Mouse (Mus musculus) gastrocnemius, adult 18-20 months (tissue): ENCODE results near the gene Tuba3b. TPM values are rescaled to one million over a fixed set of nuclear protein-coding genes. Genes with fewer than 3 reads are reported as not detected.

Source experiments
- DNase-seq: peaks from one replicate; pipeline ENCODE4 v3.0.0; 2021; ENCODE audit warnings: low spot score
- long read RNA-seq, 2 experiments: library from polyadenylated mRNA; stranded (forward); transcript quantifications; one replicate each; pipeline ENCODE4 v2.0.0; 2021
- total RNA-seq, 2 experiments: library from RNA; stranded (reverse); gene quantifications; 2 replicates each; pipeline ENCODE4 v1.2.3; 2021

Tuba3b gene
- not detected for total RNA-seq
- long read RNA-seq, experiment 1 = 0 reads
- long read RNA-seq, experiment 2 = 0 reads

GRCm38 (mm10) chr6:145615666-145616210 is at the start of gene Tuba3b:
Tuba3b (plus strand) TSS chr6:145615757.
- DNase-seq = no peak

DNA sequence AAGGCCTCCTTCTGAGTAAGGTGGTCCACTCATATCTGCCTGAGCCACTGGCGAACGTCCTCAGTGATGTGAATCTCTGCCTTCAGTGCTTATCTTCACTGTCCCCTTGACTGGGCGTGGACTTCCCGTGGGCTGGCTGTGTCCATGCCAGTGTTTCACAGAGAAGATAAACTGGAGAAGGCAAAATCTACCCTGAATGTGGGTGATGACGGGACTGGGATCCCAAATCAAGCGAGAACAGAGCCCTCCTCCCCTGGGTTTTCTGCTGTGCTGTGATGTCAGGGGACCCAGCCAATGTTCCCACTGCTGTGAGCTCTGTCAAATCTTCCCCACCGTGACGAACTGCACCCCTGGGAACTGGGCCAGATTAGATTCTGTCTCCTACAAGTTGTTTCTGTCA is 48.3 kb upstream of the Tuba3b start:
- no peak for DNase-seq

DNA sequence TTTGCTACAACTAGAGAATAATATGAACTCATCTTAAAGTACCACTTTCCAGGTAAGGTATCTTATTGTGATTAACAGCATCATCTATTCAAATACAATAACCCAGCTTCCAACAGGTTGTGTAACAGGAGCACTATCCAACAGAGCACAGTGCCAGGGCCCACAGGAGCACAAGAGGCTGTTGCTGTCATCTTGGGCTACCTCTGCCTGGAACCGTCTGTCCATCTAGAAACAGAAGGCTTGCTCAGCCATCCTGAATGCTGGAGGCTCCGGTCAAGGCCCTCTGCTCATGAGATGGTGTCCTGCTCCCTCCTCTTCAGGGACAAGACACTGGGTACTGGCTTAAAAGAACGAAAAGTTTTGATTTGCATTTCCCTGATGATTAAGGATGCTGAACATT is 47.7 kb upstream of the Tuba3b start:
- DNase-seq = no peak

DNA sequence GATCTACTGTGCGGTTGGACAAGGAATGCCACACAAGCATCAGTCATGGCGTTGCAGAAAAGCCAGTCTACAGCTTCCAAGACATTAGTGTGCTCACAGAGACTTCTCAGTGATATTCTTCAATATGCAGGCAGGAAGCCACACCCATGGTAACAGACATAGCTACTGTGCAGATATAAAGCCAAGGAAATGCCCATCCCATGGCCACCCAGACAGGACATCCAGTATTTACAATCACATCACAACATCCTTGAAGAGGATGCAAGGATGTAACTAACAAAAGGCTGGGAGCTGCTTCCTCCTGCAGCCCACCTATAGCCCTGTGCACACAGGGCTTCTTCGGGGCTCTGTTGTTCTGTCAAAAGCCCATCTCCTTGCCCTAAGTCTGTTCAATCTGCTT is 46.9 kb upstream of the Tuba3b start:
- no peak for DNase-seq

- no peak for DNase-seq
Measured at GRCm38 (mm10) chr6:145573250-145574013, 42.1 kb upstream of the Tuba3b start.

GRCm38 (mm10) chr6:145576762-145577161 is 38.8 kb upstream of the Tuba3b start:
- DNase-seq = no peak

GRCm38 (mm10) chr6:145578457-145579185 is 36.9 kb upstream of the Tuba3b start:
- no peak for DNase-seq

DNA sequence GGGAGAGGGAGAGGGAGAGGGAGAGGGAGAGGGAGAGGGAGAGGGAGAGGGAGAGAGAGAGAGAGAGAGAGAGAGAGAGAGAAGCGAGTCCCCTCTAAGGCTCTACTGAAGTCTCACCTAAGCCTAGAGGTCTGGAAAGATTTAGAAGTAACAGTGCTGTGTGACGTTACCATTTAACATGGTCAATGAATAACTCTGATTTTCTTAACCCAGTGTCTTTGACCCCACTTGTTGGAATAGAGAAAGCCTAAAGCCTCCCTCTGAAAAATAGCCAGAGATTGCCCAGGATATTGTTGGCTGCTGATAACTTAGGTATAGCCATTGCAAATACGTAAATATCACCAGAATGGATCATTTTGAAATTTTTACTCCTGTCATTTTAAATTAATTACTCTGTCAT is 35.8 kb upstream of the Tuba3b start:
- no peak for DNase-seq

DNA sequence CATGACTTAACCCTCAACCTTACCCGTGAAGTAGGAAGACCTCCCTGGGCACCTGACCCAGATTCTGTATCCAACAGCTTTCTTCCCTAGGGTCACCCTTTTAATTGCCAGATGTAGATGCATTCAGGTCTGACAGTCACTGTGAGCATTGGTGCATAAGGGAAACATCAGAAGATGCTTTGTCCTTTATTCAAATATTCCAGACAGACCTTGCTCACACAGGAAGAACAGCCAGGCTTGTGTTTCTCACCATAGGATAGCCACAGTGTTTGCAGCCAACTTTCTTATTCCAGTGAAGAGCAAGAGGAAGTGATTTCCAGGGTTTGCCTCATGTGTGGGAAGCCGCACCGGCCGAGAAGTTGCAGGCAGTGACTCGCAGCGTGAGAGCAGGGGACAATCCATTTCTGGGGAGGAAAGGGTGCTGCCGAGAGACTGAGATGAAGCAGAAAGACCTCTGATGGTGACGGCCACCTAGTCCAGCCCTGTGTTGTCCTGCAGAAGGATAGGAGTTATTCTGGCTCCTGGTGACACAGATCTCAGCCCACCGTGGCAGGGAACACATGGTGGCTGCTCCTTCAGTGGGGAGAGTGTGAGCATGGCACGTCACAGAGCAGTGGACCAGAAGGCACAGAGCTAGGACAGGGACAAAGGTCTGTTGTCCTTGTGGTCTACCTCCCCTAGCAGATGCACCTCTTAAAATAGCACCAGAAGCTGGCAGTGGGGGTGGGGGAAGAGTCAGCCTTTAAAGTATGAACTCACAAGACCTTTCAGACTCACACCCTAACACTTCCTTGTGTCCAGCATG is 34.0 kb upstream of the Tuba3b start:
- no peak for DNase-seq

DNA sequence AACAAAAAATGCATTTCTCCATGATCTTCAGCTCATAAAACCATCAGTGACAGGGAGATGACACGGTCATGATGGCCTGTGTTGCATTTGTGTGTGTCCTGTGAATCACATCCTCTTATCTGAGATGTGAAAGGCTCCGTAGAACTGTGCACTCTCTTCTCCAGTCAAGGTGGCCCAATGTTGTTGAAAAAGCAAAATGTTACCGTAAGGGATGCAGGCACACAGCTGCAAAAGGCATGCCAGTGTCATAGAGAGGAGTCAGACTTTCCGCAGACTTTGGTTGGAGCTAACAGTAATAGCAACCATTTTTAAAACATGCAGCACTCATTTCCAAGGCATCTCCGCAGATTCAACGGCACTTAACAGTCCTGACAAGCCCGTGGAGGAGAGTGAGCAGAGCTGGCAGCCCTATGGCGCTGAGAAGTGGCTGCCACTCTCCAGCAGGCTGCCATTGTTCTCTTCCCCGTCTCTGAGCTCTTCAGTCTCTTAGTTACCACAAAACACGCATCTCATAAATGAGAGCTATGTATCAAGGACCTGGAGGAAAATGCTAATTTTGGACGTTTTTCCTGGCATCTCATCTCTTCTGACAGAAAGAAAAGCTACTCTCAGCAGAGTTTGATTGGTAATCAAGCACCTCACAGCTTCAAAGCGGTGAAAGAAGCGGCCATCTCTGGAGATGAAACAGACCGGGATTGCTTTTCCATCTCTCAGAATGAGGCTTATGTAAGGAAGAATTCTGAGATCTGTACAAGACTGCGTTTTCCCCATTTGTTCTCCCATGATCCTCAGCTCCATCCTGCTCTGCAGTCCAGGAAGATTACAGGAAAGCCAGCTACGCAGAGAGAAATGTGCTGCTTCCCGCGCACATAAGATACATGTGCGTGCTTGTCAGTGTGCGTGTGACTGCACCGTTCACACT is 30.2 kb upstream of the Tuba3b start:
- no peak for DNase-seq

DNA sequence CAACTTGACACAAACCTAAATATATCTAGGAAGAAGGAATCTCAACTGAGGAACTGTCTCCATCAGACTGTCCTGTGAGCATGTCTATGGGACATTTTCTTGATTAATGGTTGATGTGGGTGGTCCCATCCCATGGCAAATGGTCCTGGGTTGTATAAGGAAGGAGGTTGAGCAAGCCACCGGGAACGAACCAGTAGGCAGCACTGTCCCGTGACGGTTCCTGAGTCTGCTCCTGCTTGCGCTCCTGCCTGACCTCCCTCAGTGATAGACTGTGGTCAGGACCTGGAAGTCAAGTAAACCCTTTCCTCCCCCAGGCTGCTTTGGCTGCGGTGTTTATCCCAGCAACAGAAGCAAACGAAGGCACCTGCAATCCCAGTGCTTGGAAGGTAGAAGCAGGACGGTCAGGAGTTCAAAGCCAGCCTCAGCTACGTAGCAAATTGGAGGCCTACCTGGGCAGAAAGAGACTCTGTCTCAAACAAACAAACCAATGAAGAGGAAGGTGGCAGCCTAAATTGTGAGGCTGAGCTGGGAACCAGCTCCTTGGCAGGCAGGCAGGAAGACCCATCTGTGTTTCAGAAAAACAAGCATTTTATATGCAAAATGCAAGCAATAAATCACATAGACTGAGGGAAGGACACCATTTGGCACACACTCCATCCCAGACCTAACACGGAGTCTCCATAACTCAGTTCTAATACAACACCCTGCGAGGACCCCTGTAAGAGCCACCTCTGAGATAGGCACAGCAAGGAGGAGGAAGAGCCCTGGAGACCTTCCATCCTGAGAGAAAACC is 24.9 kb upstream of the Tuba3b start:
- no peak for DNase-seq

DNA sequence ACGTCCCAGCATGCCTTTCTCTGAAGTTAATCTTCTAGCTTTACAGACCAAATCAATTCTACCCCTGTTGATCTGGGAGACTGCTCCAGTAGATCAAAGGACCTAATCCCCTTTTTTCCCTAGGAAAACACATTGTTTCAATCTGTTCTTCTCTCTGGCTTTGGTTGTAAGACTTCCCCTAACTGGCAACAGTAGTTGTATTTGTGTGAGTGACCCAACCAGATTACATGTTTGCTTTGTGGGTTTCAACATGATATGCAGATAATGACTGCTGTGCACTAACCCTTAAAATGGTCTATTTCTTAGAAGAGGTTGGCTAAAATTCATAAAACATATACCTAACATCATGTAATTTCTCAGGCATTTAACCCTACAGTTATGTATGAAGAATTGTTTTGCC is 24.0 kb upstream of the Tuba3b start:
- no peak for DNase-seq

GRCm38 (mm10) chr6:145592036-145592435 is 23.5 kb upstream of the Tuba3b start:
- DNase-seq = no peak

- no peak for DNase-seq
Measured at GRCm38 (mm10) chr6:145592531-145592998, 23.0 kb upstream of the Tuba3b start.

DNA sequence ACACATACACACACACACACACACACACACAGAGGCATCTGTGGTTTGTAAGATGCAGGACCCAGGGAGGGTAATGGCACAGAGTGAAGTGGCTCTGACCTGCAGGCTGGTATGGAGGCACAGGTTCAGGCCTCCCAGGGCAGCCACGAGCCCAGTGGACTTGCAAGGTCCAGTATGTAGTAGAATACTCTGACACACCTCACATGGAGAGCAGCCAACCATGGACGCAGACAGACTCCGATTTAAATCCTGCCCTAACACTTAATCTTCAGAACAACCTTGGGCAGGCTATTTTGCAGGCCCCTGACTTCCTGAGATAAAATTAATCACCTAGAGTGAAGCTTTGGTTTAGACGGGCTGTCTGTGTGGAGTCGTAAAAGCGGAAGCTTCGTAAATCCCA is 21.6 kb upstream of the Tuba3b start:
- DNase-seq = no peak

DNA sequence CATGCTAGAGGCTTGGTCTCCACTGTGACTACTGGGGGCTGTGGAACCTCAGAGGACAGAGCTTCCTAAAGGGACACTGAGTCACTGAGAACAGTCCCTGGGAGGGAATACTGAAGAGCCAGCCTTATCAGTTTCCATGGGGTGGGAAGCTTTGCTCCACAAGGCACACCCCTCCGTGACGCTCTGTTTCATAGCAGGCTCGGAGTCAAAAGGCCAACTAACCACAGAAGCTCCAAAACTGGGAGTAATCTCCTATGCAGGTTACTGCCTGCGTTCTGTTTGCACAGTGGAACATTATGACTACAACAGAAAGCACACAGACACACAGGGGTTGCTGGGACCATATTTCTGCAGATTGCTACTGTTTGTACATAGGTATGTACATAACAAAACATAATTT is 19.7 kb upstream of the Tuba3b start:
- DNase-seq = no peak

DNA sequence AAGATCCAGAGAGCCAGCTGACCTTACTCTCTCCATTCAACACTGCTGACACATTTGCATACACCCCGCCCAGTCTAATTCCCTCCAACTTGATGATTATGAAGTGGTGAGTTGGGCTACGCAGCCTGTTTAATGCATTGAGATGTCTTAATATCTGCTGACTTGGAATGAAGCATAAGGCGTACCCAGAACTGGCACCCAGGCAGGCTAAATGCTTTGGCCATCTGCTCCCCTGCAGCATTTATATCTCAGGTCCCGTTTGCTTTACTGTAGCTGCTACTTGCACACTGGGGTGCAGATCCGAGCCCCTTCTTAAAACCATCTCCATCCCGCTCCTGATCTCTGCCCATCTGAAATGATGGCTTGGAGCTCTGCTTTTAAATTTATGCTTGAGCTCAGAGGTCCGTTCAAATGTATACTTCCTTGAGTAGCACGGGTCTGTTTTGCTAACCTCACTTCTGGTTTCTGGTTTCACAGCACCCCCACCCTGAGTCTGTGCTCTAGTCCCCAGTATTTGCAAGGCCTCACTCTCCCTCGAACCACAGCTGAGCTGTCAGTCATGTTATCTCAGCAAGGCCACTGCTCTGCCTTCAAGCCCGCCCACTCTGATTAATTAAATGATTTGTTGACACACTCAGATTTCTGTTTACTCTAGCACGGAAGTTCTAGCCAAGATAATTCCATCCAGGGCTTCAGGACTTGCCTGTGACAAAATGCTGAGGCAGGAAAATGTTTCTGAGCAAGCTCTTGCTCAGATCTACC is 16.6 kb upstream of the Tuba3b start:
- no peak for DNase-seq

DNA sequence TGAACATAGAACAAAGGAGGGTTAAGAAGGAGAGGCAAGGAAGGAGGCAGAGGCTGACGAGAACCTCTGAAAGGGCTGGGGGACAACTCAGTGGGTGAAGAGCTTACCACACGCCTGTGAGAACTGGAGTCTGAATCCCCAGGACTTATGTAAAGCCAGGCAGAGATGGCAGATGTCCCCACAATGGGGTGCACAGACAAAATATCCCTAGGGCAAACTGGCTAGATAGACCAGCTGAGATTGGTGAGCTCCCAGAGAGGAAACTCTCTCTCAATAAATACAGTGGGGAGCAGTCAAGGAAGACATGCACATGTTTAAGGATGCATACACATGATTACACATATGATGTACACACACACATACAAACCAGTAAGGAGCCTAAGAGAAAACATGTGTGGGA is 11.4 kb upstream of the Tuba3b start:
- no peak for DNase-seq

GRCm38 (mm10) chr6:145604648-145605047 is 10.9 kb upstream of the Tuba3b start:
- DNase-seq = no peak
